Mouse (Mus musculus) gastrocnemius, postnatal 14 days (tissue): ENCODE measurements around the gene Mcts2. TPM values are rescaled to one million over a fixed set of nuclear protein-coding genes. Genes with fewer than 3 reads are reported as not detected.

Experiments used
- DNase-seq: peaks from one replicate; pipeline ENCODE4 v3.0.0; 2021; ENCODE audit warnings: mixed read lengths
- intact Hi-C: fragments of 180-260 bp; cut with DNase I; formaldehyde crosslinking; loops from one replicate; pipeline ENCODE4 v1.15.1; 2025; ENCODE audit warnings: low total_unique reads
- total RNA-seq, 2 experiments: library from RNA; stranded (reverse); gene quantifications; 2 replicates each; pipeline ENCODE4 v1.2.3; 2021

Mcts2 gene
- total RNA-seq, 2 experiments from 2014 or later, result 11.9 to 13.8 TPM

- no peak for DNase-seq
- intact Hi-C loops, result no loop called here
Measured at GRCm38 (mm10) chr2:152679701-152680355, 7.0 kb upstream of the Mcts2 start.

DNA sequence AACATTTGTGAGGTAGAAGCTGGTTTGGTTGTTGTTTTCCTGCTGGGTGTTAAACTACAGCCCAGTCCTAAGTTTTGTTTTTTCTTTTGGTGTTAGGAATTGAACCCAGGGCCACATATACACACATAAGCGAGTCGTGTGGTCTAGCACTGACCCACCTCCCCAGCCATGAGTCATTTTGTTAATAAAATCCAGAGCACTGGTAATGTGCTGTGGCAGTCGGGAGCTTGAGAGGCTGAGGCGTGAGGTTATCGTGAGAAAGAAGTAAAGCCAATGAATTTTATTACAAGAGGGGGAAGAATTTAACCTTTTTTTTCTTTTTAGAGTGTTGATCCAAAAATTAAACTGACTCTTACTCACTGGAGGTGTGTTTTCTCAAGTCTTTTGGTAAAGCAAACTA is 3.7 kb upstream of the Mcts2 start:
- no peak for DNase-seq
- intact Hi-C loops, result no loop called here

GRCm38 (mm10) chr2:152686399-152686798 is 436 bp upstream of the Mcts2 start:
- intact Hi-C loops, result no loop called here

GRCm38 (mm10) chr2:152691564-152692217 is 4.9 kb downstream of the Mcts2 start:
- no peak for DNase-seq
- intact Hi-C loops, result no loop called here

More at GRCm38 (mm10) chr2:152686399-152686798, 436 bp upstream of the Mcts2 start:
- no peak for DNase-seq

- intact Hi-C loops, result no loop called here
- DNase-seq, result peak; percentile 48
Measured at GRCm38 (mm10) chr2:152693233-152693632, 6.4 kb downstream of the Mcts2 start.

- intact Hi-C loops, result loop anchor here (2.0 kb wide), 2 partner anchors 49 to 139 kb away; no protein-coding TSS in a partner anchor
- no peak for DNase-seq
Measured at GRCm38 (mm10) chr2:152693735-152694134, 6.9 kb downstream of the Mcts2 start.

- intact Hi-C loops, result loop anchor here (2.0 to 5.0 kb wide), 3 partner anchors 48 to 138 kb away; no protein-coding TSS in a partner anchor
- DNase-seq, result no peak
Measured at GRCm38 (mm10) chr2:152694708-152695107, 7.9 kb downstream of the Mcts2 start.

DNA sequence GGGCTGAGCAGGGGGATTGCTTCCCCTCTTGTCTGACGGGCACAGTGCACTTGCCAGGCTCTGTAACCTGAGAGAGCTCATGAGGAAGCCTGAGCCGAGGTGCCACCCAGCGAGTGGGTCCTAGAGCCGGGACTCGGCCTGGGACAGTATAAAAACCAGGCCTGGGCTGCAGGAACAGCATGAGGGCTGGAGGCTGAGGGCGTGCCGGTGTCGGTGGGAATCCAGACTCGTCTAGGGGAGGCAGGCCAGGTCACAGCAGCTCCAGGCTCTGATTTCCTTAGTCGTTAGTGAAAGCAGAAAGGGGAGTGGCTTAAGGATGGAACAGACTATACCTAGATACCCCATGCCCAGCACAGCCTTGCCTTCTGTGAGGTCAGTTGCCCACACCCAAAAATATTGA is 9.2 kb downstream of the Mcts2 start:
- intact Hi-C loops, result loop anchor here (5.0 kb wide), 1 partner anchor 71 kb away; no protein-coding TSS in a partner anchor
- DNase-seq, result no peak

DNA sequence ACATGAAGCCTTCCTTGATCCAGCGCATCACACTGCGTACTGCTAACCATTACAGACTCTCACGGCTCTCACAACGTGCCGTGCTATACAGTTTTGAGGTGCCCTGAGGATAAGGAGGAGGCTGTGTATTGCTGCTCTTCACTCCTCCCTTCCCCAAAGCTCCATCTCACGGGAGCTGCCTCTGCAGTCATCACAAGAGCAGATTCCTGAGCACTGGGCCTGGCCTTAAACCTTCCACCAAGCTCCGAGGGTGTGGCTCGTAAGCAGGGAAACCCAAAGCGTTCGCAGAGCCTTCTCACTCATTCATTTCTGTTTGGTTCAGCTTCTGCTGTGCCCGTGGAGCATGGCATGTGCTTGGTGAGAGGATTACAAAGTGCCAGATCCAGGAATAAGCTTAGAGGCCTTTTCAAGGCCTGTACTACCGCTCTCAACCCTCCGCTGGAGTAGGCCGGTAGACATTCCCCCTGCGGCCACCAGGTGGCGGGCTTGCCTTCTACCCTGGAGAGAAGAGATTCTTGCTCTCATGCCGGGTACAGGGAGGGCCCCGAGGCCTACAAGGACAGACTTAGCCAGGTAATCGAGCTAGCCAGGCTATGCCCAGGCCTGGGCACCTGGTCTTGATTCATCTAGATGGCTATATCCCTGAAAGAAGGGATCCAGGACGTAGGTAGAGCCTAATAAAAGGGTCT is 9.8 kb downstream of the Mcts2 start:
- intact Hi-C loops, result loop anchor here (5.0 kb wide), 1 partner anchor 71 kb away; no protein-coding TSS in a partner anchor
- peak; percentile 93 for DNase-seq

DNA sequence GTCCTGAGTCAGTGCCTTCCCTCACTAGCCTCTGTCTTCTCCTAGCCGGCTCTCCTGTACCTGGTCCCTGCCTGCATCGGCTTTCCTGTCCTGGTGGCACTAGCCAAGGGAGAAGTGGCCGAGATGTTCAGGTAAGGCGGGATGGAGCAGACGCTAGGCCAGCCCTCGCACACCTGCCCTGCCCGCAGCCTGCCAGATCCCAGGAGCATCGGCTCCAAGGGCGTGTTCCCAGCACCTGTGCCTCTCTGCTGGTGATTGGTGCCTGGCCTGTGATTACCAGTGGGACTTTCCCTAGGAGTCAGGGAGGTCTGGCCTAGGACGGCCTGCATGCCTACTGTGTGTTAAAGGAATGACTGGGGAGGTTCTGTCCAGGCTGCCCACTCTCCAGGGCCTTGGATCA is 13.3 kb downstream of the Mcts2 start:
- no peak for DNase-seq
- intact Hi-C loops, result no loop called here

DNA sequence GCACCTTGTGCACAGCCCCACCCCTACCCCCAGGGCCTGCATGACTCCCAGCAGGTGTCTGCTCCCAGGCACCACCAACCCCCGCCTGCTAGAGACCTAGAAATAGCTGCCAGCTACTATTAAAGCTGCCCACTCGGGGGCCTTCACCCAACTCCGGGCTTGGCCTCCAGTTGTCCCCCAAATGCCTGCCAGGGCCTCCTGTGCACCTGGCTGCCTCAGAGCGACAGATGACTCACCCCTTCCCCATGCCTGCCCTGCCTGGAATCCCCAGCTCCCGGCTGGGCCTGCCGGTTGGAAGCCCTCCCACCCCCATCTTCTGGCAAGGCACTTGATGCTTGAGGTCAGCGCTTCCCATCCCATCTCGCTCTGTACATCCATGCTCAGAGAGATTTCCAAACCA is 13.9 kb downstream of the Mcts2 start:
- intact Hi-C loops, result no loop called here

GRCm38 (mm10) chr2:152703596-152704255 is 16.9 kb downstream of the Mcts2 start:
- no peak for DNase-seq
- intact Hi-C loops, result no loop called here

More for the DNA sequence above, 13.9 kb downstream of the Mcts2 start:
- DNase-seq, result no peak

- DNase-seq, result no peak
- intact Hi-C loops, result no loop called here
Measured at GRCm38 (mm10) chr2:152704256-152704605, 17.4 kb downstream of the Mcts2 start.

DNA sequence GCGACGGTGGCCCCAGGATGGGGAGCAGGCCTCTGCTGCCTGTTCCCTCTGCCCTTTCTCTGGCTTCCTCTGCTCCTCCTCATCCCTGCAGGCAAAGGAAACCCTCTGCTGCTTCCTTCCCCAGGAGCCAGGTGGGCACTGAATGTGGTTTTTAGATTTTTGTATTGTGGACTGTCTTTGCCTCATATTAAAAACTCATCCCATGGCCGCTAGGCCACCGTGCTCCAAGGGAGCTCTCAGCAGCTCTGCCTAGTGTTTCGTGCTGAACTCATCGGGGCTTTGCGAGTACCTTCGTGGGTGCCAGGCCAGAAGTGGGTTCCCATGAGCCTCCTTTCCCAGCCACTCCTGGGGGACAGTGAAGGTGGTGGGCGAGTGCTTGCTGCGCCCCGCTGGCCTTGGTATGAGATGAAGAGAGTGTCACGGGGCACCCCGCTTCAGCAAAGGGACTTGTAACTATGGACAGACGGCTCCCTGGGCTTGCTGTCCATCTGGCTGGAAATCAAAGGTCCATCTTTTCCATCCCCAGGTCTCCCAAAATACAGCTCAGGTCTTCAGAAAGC is 18.1 kb downstream of the Mcts2 start:
- intact Hi-C loops, result no loop called here
- DNase-seq, result no peak

DNA sequence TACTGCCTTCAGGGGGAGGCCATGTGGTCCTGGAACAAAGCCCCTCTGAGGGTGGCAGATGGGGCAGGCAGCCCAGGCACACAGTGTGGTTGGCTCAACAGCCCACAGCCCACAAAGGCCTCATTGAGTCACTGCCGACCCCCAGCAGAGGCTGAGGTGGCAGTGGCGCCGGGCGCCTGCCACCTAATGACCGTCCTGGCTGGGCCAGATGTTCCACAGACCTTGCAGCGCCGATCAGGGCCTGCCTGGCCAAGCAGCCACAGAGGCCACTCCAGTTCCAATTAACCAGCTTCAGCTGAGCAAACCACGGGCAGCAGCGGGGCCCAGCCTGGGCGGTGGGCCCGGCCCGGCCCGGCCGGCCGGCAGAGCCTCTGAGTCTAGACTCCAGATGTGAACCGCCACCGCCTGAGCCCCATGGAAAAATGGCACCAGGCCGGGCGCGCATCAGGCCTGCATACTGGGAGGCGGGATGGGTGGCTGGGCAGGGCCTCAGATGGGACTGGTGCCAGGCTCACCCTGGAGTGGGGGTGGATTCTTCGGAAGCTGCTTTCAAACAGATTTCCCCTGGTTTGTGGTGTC is 19.2 kb downstream of the Mcts2 start:
- intact Hi-C loops, result no loop called here
- DNase-seq, result peak; percentile 83

DNA sequence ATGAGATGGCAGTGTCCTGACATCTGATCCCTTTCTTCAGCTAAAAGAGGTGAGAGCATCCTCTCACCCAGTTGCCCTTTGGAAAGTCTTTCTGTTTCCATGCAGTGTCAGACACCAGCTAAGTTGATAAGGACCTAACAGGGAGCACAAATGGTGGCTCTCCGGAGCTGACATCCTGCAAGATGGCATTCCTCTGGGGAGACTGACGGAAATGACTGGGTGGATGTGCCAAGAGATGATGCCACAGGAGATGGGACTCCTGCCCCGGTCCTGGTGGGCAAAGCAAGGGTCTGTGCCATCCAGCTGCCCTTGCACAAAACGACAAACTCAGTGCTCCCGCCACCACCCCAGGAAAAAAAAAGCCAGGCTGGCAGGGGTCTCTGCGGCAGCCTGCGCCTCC is 20.4 kb downstream of the Mcts2 start:
- intact Hi-C loops, result no loop called here
- DNase-seq, result no peak

GRCm38 (mm10) chr2:152707627-152708026 is 20.8 kb downstream of the Mcts2 start:
- peak; percentile 94 for DNase-seq
- intact Hi-C loops, result no loop called here

- intact Hi-C loops, result no loop called here
- no peak for DNase-seq
Measured at GRCm38 (mm10) chr2:152709066-152709465, 22.2 kb downstream of the Mcts2 start.

- intact Hi-C loops, result no loop called here
- DNase-seq, result no peak
Measured at GRCm38 (mm10) chr2:152716241-152716772, 29.5 kb downstream of the Mcts2 start.
